Mouse (Mus musculus) left cerebral cortex, postnatal 36 days (tissue): Measurements from ENCODE around the gene Cox8a. TPM values are rescaled to one million over a fixed set of nuclear protein-coding genes. Genes with fewer than 3 reads are reported as not detected.

Source experiments
- DNase-seq, 2 experiments: peaks; one replicate each; pipeline ENCODE4 v3.0.0; 2021 to 2022; ENCODE audit warnings: low spot score in 2 of 2, mixed read lengths in 1 of 2
- intact Hi-C: fragments of 180-260 bp; cut with DNase I; formaldehyde crosslinking; loops from one replicate; pipeline ENCODE4 v1.15.1; 2025
- total RNA-seq, 2 experiments: library from RNA; stranded (reverse); gene quantifications; 2 replicates each; pipeline ENCODE4 v1.2.3; 2021

Cox8a gene
- 1,000 to 10,000 TPM in 1 of 2 experiments, 100 to 1,000 TPM in 1; 989 to 1,090 TPM for total RNA-seq

- intact Hi-C loops, result no loop called here
Observed at GRCm38 (mm10) chr19:7217162-7217925, at the start of gene Cox8a. Cox8a (minus strand) TSS chr19:7217616.

GRCm38 (mm10) chr19:7266421-7266831, 49.0 kb upstream of the Cox8a start:
- intact Hi-C loops, result loop anchor here (2.0 to 5.0 kb wide), 2 partner anchors 26 to 151 kb away; partner anchors contain the start of genes 2700081O15Rik and Naa40
- DNase-seq, result peak in 1 of 2 experiments; percentile 9

More at GRCm38 (mm10) chr19:7217162-7217925, at the start of gene Cox8a:
- peak; percentile 97 for DNase-seq

- peak in 1 of 2 experiments; percentile 5 for DNase-seq
- intact Hi-C loops, result loop anchor here (2.0 to 5.0 kb wide), 3 partner anchors 25 to 152 kb away; partner anchors contain the start of genes 2700081O15Rik and Naa40
Observed at GRCm38 (mm10) chr19:7265478-7266191, 48.2 kb upstream of the Cox8a start.

GRCm38 (mm10) chr19:7264766-7265331, 47.4 kb upstream of the Cox8a start:
- intact Hi-C loops, result loop anchor here (2.0 to 5.0 kb wide), 2 partner anchors 80 to 152 kb away; partner anchors contain the start of gene 2700081O15Rik
- DNase-seq, result peak; percentile 18 to 23

GRCm38 (mm10) chr19:7264088-7264765, 46.8 kb upstream of the Cox8a start:
- peak; percentile 69 to 74 for DNase-seq
- intact Hi-C loops, result loop anchor here (2.0 kb wide), 1 partner anchor 81 kb away; no protein-coding TSS in a partner anchor

GRCm38 (mm10) chr19:7262592-7262991, 45.2 kb upstream of the Cox8a start:
- no peak for DNase-seq
- intact Hi-C loops, result no loop called here

- intact Hi-C loops, result no loop called here
Observed at GRCm38 (mm10) chr19:7261964-7262363, 44.5 kb upstream of the Cox8a start.

GRCm38 (mm10) chr19:7261476-7261875, 44.1 kb upstream of the Cox8a start:
- no peak for DNase-seq
- intact Hi-C loops, result no loop called here

More at GRCm38 (mm10) chr19:7261964-7262363, 44.5 kb upstream of the Cox8a start:
- no peak for DNase-seq

GRCm38 (mm10) chr19:7257881-7258280, 40.5 kb upstream of the Cox8a start:
- no peak for DNase-seq
- intact Hi-C loops, result no loop called here

- no peak for DNase-seq
- intact Hi-C loops, result no loop called here
Observed at GRCm38 (mm10) chr19:7246021-7246420, 28.6 kb upstream of the Cox8a start.

- intact Hi-C loops, result loop anchor here (2.0 kb wide), 2 partner anchors 26 to 100 kb away; partner anchors contain the start of genes Mark2 and Rcor2
- peak; percentile 91 to 94 for DNase-seq
Observed at GRCm38 (mm10) chr19:7240782-7241690, 23.6 kb upstream of the Cox8a start, which contains the start of gene Naa40. Naa40 (minus strand) TSS chr19:7241183.

- no peak for DNase-seq
- intact Hi-C loops, result loop anchor here (2.0 kb wide), 2 partner anchors 27 to 101 kb away; partner anchors contain the start of genes Mark2 and Rcor2
Observed at GRCm38 (mm10) chr19:7240291-7240690, 22.9 kb upstream of the Cox8a start.

- intact Hi-C loops, result loop anchor here (5.0 kb wide), 1 partner anchor 178 kb away; the partner anchor contains the start of gene 2700081O15Rik
- no peak for DNase-seq
Observed at GRCm38 (mm10) chr19:7239574-7239973, 22.2 kb upstream of the Cox8a start.

- no peak for DNase-seq
- intact Hi-C loops, result loop anchor here (5.0 kb wide), 1 partner anchor 181 kb away; the partner anchor contains the start of gene 2700081O15Rik
Observed at GRCm38 (mm10) chr19:7236742-7237141, 19.3 kb upstream of the Cox8a start.

- intact Hi-C loops, result loop anchor here (5.0 kb wide), 1 partner anchor 181 kb away; the partner anchor contains the start of gene 2700081O15Rik
Observed at GRCm38 (mm10) chr19:7236011-7236410, 18.6 kb upstream of the Cox8a start.

GRCm38 (mm10) chr19:7235461-7235860, 18.0 kb upstream of the Cox8a start:
- intact Hi-C loops, result loop anchor here (2.0 to 5.0 kb wide), 2 partner anchors 109 to 182 kb away; partner anchors contain the start of gene 2700081O15Rik
- no peak for DNase-seq

More at GRCm38 (mm10) chr19:7236011-7236410, 18.6 kb upstream of the Cox8a start:
- no peak for DNase-seq

GRCm38 (mm10) chr19:7234537-7235221, 17.3 kb upstream of the Cox8a start:
- DNase-seq, result peak; percentile 77 to 84
- intact Hi-C loops, result loop anchor here (2.0 to 5.0 kb wide), 2 partner anchors 110 to 183 kb away; partner anchors contain the start of gene 2700081O15Rik
